Mouse (Mus musculus) Muller cell, postnatal 12 days (primary cell): ENCODE measurements around the gene Ccdc78.
A peak's percentile ranks its signal among the peaks of the same experiment; 100 is the strongest.

Experiments used
- DNase-seq: peaks from one replicate; pipeline ENCODE4 v3.0.0-alpha.2; 2015; ENCODE audit errors: inconsistent ontology term

Gene Ccdc78

DNA sequence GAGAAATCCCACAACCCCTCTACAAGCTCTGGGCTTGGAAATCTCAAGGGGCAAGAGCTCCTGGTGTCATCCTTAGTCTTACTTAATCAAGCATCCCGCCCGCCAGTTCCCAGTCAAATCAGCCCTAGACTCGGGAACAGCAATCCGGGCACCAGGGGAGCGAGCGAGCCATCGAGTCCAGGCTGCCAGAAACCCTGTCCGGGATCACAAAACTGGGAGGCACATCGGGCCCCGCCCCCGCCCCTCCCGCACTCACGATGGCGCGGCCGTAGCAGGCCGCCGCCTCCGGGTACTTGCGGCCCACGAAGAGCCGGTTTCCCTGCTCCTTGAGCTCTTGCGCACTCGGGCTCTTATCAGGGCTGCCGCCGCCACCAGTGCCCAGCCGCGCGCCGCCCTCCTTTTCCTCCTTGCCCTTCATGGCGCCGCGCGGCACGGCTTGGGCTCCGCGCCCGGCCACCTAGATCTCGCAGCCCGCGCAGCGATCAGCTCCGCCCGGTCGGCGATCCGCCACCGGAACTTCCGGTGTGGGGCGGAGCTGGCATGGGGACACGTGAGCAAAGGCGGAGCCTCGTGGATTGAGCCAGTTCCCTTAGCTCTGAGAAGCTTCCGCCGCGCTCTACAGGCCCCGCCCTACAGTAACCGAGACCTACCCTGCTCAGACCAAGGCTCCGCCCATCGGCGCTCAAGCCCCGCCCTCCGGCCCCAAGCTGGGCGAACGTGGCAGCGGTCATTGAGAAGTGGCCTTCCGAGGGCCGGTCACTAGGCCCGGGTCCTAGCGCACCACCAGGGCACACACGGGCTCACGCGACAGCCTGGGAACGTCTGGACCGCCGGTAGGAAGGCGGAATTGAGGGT is 46.3 kb downstream of the Ccdc78 start:
- peak; percentile 100 for DNase-seq

DNA sequence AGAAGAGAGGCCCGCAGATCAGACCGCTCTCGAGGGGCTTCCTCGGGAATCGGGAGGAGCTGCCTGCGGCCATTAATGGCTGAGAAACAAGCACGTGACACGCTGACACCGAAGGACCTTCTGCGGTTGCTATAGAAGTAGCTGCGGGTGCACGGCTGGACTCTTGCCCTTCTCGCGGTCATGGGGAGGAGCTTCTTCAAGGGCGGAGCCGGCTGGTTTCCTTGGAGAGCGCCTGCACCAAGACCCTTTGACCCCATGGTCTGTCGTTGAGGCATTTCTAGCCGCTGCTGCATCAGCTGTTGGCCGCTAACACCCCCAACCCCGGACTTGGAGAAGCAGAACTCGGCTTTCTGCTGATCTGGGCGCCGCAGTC is 46.9 kb downstream of the Ccdc78 start, which contains the start of gene Stub1:
Gene Stub1, minus strand, starts transcription at position 114 of the 373 bp plus-strand sequence.
- peak; percentile 95 for DNase-seq

DNA sequence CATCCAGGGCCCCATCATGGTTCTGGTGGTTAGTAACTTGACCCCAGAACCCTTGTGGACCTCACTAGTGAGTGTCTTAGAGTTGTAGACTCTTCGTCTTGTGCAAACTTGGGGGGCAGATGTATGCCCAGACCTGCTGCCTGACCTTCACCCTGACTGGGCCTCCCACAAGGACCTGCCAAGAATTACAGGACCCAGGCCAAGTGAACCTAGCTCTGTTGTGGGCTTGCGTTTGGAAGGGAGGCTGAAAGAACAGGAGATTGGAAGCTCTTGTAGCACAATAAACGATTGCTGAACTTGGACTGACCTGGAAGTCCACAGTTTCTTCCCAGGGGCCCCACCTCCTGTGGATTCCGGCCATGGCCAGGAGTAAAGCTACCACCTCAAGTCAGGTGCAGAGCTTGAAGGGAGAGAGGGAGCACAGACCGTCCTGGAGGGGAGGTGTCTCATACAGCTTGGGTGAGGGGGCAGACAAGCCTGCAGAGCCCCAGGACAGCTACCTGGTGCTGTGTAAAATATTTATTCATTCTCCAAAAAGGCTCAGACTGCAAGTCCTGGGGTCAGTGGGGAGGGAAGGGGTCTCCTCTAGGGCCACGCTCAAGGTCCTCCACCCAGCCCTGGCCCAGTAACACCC is 47.7 kb downstream of the Ccdc78 start:
- no peak for DNase-seq

DNA sequence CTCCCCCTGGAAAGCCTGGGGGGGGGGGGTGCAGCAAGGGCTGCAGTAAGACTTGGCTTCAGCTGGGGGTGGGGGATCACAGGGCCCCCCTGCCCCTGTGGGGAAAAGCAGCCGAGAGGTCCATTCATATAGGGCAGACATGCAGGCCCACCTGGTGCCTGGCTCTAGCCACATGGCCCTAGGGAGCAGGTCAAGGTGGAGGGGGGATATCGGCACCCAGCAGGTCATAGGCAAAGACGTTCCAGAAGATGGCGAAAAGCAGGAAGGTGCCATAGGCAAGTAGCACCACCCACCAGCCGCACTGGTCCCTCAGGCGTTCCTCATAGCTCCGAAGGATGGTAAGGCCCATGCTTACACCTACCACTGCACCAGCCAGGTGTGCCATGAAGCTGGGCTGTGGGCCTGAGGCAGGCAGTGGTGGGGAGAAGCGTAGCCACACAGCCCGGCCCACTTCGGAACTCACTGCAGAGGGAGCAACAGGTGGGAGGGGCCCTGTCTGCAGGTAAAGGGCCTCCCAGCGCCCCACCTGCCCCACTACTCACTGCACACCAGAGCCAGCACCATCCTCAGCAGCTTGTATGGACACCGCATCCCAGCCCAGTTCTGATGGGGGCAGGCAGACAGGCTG is 48.3 kb downstream of the Ccdc78 start:
- no peak for DNase-seq

DNA sequence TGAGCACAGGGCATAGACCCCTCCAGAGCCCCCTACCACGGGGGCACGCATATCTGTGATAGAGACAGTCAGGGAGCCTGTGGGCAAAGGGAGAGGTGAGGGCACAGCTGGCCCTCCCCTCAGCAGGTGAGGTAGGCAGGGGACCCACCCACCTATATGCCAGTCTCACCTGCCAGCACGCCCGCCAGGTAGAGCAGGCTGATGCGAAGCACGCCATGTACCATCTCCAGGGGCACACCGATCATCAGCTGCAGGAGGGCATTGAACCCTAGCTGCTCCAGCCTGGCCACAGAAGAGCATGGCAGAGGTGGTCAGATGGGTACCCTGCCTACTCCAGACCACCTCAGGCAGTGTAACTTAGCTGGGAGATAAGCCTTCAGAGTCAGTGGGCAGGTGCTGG is 48.9 kb downstream of the Ccdc78 start:
- no peak for DNase-seq

DNA sequence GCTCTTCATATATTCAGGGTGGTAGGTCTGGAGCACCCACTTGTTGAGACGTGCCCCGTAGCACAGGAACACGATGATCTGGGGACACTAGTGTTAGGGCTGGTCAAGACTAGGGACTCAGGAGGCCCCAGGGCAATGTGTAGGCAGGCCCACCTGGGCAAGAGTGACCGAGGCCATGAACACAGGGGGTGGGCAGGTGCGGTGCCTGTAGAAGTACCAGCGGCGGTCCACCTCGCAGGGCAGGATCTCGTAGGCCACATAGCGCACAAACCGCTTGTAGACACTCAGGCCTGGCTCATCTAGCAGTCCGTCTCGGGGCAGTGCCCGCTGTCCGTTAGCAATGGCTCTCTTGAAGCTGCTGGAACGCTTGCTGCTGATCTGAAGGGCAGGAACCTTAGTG is 49.4 kb downstream of the Ccdc78 start:
- DNase-seq = no peak

DNA sequence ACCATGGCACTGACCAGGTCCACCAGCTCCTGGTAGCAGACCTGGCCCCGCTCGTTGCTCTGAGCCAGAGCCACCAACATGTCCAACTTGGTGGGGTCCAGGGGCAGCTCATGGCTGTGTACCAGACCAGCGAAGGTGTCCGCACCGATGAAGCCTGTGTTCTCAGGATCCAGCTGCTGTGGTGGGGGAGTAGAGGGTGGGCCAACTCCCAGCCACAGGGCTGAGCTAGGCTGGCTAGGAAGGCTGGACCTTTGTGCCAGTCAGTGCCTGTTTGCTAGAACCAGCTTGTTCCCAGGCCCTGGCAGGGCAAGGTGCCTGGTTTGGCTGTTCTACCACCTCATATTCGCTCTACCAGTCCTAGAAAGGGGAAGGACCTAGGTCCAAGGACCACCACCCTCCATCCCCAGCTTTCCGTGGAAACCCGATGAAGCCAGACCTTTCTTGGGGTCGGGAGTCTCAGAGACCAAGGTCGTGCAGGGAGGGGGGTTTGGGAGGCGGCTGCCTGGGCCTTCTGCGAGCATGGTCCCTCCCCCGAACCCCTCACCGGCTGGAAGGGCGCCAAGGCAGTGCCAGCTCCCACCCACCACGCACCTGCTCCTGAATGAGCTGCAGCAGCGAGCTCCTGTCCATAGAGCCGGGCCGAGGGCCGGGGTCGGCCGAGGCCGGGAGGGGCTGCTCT is 50.2 kb downstream of the Ccdc78 start:
- peak; percentile 32 for DNase-seq

DNA sequence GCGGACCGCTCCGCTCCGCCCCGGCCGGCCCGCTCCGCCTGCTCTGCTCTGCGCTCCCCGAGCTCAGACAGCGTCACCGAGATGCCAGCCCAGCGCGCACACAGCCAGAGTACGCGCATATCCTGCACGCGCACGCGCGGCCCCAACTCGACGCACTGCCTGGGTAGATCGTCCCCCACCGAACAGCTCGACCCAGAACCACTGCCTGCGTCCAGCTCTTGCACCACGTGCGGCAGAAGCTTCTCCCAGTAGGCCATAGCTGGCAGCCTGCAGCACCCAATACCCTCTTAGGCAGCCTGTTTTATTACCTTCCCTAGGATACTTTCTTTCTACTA is 50.7 kb downstream of the Ccdc78 start, which contains the start of gene Rhbdl1:
Gene Rhbdl1, minus strand, starts transcription at position 220 of the 335 bp plus-strand sequence.
- peak; percentile 82 for DNase-seq

DNA sequence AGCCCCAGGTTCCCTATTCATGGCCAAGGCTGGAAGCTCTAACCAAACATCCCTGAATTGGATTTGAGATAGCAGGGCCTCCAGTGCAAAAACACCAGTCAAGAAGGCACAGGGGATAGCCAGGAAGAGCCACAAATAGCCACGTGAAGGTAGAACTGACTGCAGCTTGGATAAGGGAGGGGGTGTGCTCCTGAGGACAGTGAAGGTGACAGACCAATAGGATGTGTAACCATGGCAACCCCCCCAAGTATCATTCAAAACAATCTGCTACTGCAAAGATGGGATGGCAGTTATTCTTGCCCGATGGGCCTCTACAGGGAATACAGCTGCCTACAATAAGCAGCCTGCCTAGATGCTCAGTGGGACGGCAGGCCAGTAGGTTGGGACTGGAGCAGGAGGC is 51.2 kb downstream of the Ccdc78 start:
- peak; percentile 48 for DNase-seq

DNA sequence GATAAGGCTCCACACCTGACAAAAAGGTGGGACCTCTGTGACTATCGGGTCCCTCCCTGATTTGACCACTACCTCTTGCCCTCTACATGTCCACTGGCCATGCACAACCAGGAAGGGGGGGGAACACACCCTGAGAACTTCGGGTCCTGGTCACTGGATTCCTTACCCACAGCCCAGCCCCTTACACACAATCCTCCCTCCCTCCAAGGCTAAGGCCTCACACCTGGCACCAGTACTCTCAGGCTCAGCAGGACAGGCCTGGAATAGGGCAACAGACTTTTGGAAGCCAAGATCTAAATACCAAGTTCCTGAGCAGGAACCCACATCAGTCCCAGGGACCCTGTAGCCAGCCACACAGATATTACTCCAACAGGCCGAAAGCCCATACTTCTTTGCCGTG is 52.5 kb downstream of the Ccdc78 start:
- no peak for DNase-seq

DNA sequence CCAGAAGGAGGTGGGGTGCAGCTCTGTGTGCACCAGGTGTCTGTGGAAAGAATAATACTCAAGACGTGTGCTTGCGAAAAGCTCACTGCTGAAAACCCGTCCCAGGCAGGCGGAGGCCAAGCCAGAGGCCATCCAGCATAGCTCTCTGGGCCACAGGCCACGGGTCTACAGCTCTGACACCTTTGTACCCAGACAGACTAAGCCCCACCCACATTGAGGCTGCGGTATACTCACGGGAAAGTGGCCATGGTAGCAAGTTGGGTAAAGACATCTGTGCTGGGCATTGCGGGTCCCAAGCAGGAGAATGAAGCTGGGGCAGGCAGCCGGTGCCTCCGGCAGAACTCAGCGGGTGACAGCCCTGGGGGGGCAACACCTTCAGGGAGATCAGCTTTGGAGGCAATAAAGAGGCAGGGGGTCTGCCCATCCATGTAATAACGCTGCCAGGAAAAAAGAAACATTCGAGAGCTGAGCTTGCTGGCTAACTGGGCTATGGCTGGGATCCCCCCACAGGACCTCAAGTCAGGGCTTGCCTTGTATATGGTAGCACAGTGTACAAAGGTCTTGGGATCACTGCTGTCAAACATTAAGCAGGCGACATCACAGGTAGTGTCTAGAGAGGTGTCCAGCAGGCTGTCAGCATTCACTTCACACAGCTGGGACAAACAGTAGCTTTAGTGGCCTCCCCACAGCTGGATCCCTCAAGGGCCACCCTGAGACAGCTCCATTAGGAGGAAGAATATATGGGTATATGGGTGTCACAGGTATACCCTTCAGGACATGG is 53.3 kb downstream of the Ccdc78 start:
- DNase-seq = no peak
